Mouse (Mus musculus): Measurements from ENCODE around the gene Kiss1r. TPM values are rescaled to one million over a fixed set of nuclear protein-coding genes. Genes with fewer than 3 reads are reported as not detected.

Kiss1r gene
- polyA plus RNA-seq, 1 experiment from 2014 or later, result 0.87 TPM

DNA sequence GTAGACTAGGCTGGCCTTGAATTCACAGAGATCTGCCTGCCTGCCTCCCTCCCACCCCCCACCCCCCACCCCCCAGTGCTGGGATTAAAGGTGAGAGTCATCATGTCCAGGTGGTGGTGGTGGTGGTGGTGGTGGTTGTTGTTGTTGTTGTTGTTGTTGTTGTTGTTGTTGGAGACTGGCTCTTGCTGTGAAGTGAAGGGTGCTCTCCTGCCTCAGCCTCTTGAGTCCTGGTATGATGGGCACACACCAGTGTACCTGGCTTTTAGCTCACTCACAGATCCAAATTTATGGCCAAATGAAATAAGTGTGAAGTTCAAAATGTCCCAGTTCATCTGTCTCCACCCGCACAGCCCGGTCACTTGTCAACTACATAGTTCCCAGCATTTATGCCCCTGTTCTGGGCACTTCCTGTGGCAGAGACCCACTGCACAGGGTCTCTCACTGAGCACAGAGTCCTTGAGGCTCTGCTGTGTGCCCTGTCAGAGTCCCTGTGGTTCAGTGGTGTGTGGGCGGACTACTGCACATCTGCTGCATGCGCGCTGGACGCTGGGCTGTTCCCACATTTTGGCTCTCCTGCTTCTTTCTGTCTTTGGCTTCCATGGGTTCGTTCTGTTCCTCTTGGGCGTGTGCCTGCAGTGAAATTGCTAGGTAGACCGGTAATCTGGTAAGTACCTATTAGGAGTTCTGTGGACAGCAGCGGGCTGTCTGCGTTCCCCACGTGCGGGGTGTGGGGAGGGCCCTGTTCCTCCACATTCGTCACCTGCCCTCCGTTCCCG, 18.2 kb downstream of the Kiss1r start:
- no peak for ATAC-seq (ENCODE audit: borderline replicate concordance, extremely low read depth, low FRiP score, low TSS enrichment)
- WGBS, result 85% methylated on average over 16 of the region's 16 CpGs
- Histone ChIP-seq H3K9me3 (no peaks in the 10 kb centered on the region), H3K4me1 (peaks cover 82% of the 10 kb centered on the region), H3K4me3 (no peak overlapping the region), H3K36me3 (0 out of 2 replicates have a peak, but pooled peaks cover 3% of the 10 kb centered on the region), H3K27ac (peak overlapping the region; percentile 52), H3K9ac (no peak overlapping the region), H3K4me2 (no peak overlapping the region), H3K27me3 (no peaks in the 10 kb centered on the region)

GRCm38 (mm10) chr10:79936284-79936910, 19.6 kb downstream of the Kiss1r start:
- no peak overlapping the region; the same call in 1 of the 2 replicates for H3K9ac ChIP-seq

DNA sequence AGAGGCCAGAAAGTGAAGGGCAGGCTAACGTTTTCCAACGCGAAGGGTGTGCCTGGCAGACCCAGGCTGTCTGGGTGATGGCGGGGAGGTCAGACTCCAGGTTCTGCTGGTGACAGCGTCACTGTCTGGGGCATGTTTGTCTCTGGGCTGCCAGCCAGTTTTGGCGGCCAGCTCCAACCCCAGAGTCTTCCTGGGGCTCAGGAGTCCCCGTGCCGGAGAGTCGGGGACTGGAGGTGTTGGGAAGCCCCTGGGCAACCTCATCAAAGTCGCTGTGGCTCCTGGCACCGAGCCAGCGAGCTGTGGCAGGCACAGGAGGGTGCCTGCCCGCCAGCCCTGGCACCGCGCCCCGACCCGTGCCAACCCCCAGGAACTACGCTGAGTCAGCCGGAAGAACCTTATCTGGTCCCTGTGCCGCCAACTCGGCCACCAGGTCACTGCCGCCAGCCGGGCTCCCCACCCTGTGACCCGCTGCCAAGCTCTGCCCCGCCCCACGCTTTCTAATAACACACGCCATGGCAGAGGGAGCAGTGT, 20.2 kb downstream of the Kiss1r start:
- Histone ChIP-seq H3K36me3 (peaks cover 6% of the 10 kb centered on the region; the same call in 1 of the 2 replicates), H3K4me3 (peak overlapping the region; percentile 2; the same call in 1 of the 2 replicates)
- peak; percentile 33 for ATAC-seq (ENCODE audit: borderline replicate concordance, extremely low read depth, low FRiP score, low TSS enrichment)

More at GRCm38 (mm10) chr10:79936284-79936910, 19.6 kb downstream of the Kiss1r start:
- Histone ChIP-seq H3K27ac (peak overlapping the region; percentile 82), H3K27me3 (no peaks in the 10 kb centered on the region), H3K4me2 (peak overlapping the region; percentile 45), H3K9me3 (no peaks in the 10 kb centered on the region), H3K4me3 (peak overlapping the region; percentile 2; the same call in 1 of the 2 replicates), H3K4me1 (peaks cover 77% of the 10 kb centered on the region), H3K36me3 (0 out of 2 replicates have a peak, but pooled peaks cover 3% of the 10 kb centered on the region)
- ATAC-seq (ENCODE audit: borderline replicate concordance, extremely low read depth, low FRiP score, low TSS enrichment), result no peak
- 37% methylated on average over 10 of the region's 10 CpGs for WGBS

GRCm38 (mm10) chr10:79937775-79938526, 21.2 kb downstream of the Kiss1r start:
- 76% methylated on average over 11 of the region's 11 CpGs for WGBS
- peaks cover 10% of the 10 kb centered on the region; the same call in 1 of the 2 replicates for H3K36me3 ChIP-seq
- no peak overlapping the region for H3K27ac ChIP-seq

More for the DNA sequence above, 20.2 kb downstream of the Kiss1r start:
- Histone ChIP-seq H3K9ac (no peak overlapping the region; the same call in none of the 2 replicates), H3K27me3 (no peaks in the 10 kb centered on the region), H3K27ac (peak overlapping the region; percentile 82), H3K4me2 (peak overlapping the region; percentile 45), H3K9me3 (no peaks in the 10 kb centered on the region), H3K4me1 (peaks cover 71% of the 10 kb centered on the region)
- 32% methylated on average over 27 of the region's 27 CpGs for WGBS

GRCm38 (mm10) chr10:79940749-79941148, 24.0 kb downstream of the Kiss1r start:
- no peak overlapping the region for H3K27ac ChIP-seq
- ATAC-seq (ENCODE audit: borderline replicate concordance, extremely low read depth, low FRiP score, low TSS enrichment), result no peak
- no peak overlapping the region for H3K4me3 ChIP-seq
- peaks cover 49% of the 10 kb centered on the region for H3K4me1 ChIP-seq
- H3K4me2 ChIP-seq, result no peak overlapping the region
- H3K36me3 ChIP-seq, result peaks cover 10% of the 10 kb centered on the region; the same call in 1 of the 2 replicates
- H3K9me3 ChIP-seq, result no peaks in the 10 kb centered on the region
- H3K9ac ChIP-seq, result no peak overlapping the region
- no peaks in the 10 kb centered on the region for H3K27me3 ChIP-seq
- whole genome bisulfite sequencing, result 49% methylated on average over 7 of the region's 7 CpGs

More at GRCm38 (mm10) chr10:79937775-79938526, 21.2 kb downstream of the Kiss1r start:
- Histone ChIP-seq H3K4me3 (no peak overlapping the region), H3K4me2 (no peak overlapping the region), H3K27me3 (no peaks in the 10 kb centered on the region), H3K4me1 (peaks cover 61% of the 10 kb centered on the region), H3K9ac (no peak overlapping the region), H3K9me3 (no peaks in the 10 kb centered on the region)
- ATAC-seq (ENCODE audit: borderline replicate concordance, extremely low read depth, low FRiP score, low TSS enrichment), result no peak

DNA sequence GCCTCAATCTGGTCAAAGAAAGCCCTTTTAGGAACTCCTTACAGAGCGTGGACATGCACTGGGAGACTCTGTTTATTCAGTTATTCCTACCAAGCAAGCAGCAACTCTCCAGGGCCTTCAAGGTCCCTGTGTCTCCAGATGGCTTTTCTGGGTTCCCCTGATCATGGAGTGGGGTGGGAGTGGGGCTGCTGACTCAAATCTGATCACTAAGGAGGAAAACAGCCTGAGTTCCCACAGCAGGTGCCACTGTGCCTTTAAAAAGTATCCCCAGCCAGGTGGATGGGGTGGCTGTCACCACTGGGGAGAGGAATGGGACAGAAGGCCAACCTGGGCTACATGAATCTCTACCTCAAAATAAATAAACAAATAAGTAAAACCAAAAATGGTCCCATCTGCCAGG, 26.2 kb downstream of the Kiss1r start:
- H3K9ac ChIP-seq, result no peak overlapping the region
- no peaks in the 10 kb centered on the region for H3K9me3 ChIP-seq
- H3K27ac ChIP-seq, result 0 out of 2 replicates have a peak overlapping the region, but pooled peaks have one; percentile 3
- H3K36me3 ChIP-seq, result peaks cover 10% of the 10 kb centered on the region; the same call in 1 of the 2 replicates
- no peak for ATAC-seq (ENCODE audit: borderline replicate concordance, extremely low read depth, low FRiP score, low TSS enrichment)
- H3K4me3 ChIP-seq, result no peak overlapping the region
- WGBS, result 74% methylated on average over 1 of the region's 1 CpGs
- peaks cover 47% of the 10 kb centered on the region for H3K4me1 ChIP-seq
- no peaks in the 10 kb centered on the region for H3K27me3 ChIP-seq
- no peak overlapping the region for H3K4me2 ChIP-seq

GRCm38 (mm10) chr10:79943471-79943901, 26.7 kb downstream of the Kiss1r start:
- Histone ChIP-seq H3K4me3 (no peak overlapping the region), H3K4me1 (peaks cover 43% of the 10 kb centered on the region), H3K4me2 (no peak overlapping the region)

GRCm38 (mm10) chr10:79945507-79946234, 28.9 kb downstream of the Kiss1r start:
- Histone ChIP-seq H3K27ac (peak overlapping the region; percentile 90), H3K4me3 (no peak overlapping the region)

More at GRCm38 (mm10) chr10:79943471-79943901, 26.7 kb downstream of the Kiss1r start:
- 63% methylated on average over 9 of the region's 9 CpGs for WGBS
- Histone ChIP-seq H3K9me3 (no peaks in the 10 kb centered on the region), H3K9ac (no peak overlapping the region), H3K27ac (peak overlapping the region; percentile 43), H3K36me3 (peaks cover 10% of the 10 kb centered on the region; the same call in 1 of the 2 replicates), H3K27me3 (no peaks in the 10 kb centered on the region)
- ATAC-seq (ENCODE audit: borderline replicate concordance, extremely low read depth, low FRiP score, low TSS enrichment), result no peak

DNA sequence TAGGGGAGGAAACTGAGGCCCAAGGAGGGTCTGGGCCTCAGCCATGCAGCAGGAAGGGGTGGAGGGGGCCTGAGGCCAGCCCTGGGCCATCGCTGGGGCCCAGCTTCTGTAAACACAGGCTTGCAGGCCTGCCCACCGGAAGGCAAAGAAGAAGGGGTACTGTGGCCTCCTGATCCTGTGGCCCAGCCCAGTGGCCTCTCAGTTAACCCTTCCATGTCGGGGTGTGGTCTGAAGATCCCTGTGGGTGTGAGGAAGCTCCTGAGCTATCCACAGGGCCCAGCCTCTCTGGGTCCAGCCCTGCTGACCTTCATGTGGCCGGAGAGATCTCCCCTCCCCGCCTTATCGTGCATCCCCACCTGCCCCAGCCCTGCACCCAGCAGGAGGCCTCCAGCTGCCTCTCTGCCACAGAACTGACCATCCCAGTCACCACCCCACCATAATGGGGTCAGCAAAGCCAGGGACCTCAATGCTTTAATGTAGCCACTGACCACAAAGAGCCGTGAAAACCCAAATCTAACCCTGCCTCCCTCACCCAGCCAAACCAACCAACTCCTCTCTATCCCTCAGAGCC, 30.1 kb downstream of the Kiss1r start:
- peaks cover 34% of the 10 kb centered on the region for H3K36me3 ChIP-seq
- ATAC-seq (ENCODE audit: borderline replicate concordance, extremely low read depth, low FRiP score, low TSS enrichment), result no peak
- no peak overlapping the region for H3K9ac ChIP-seq
- no peak overlapping the region for H3K4me3 ChIP-seq
- no peaks in the 10 kb centered on the region for H3K27me3 ChIP-seq
- no peaks in the 10 kb centered on the region for H3K9me3 ChIP-seq
- H3K4me2 ChIP-seq, result peak overlapping the region; percentile 27; the same call in 1 of the 2 replicates
- H3K27ac ChIP-seq, result peak overlapping the region; percentile 90
- 27% methylated on average over 7 of the region's 7 CpGs for WGBS
- peaks cover 37% of the 10 kb centered on the region for H3K4me1 ChIP-seq

More at GRCm38 (mm10) chr10:79945507-79946234, 28.9 kb downstream of the Kiss1r start:
- WGBS, result 32% methylated on average over 16 of the region's 16 CpGs
- peak overlapping the region; percentile 31 for H3K4me2 ChIP-seq
- H3K27me3 ChIP-seq, result no peaks in the 10 kb centered on the region
- H3K9ac ChIP-seq, result peak overlapping the region; percentile 17; the same call in 1 of the 2 replicates
- H3K36me3 ChIP-seq, result peaks cover 28% of the 10 kb centered on the region
- H3K4me1 ChIP-seq, result peaks cover 37% of the 10 kb centered on the region
- H3K9me3 ChIP-seq, result no peaks in the 10 kb centered on the region
- ATAC-seq (ENCODE audit: borderline replicate concordance, extremely low read depth, low FRiP score, low TSS enrichment), result peak; percentile 73; the same call in 1 of the 2 replicates

GRCm38 (mm10) chr10:79947502-79947901, 30.7 kb downstream of the Kiss1r start:
- no peak overlapping the region for H3K4me3 ChIP-seq
- no peak for ATAC-seq (ENCODE audit: borderline replicate concordance, extremely low read depth, low FRiP score, low TSS enrichment)
- H3K4me1 ChIP-seq, result peaks cover 37% of the 10 kb centered on the region
- H3K27me3 ChIP-seq, result no peaks in the 10 kb centered on the region
- H3K36me3 ChIP-seq, result peaks cover 29% of the 10 kb centered on the region
- H3K9me3 ChIP-seq, result no peaks in the 10 kb centered on the region
- WGBS, result 61% methylated on average over 6 of the region's 6 CpGs
- H3K4me2 ChIP-seq, result no peak overlapping the region
- no peak overlapping the region for H3K9ac ChIP-seq
- H3K27ac ChIP-seq, result 0 out of 2 replicates have a peak overlapping the region, but pooled peaks have one; percentile 90
